Mouse (Mus musculus): ENCODE results near the gene Abcc6.

DNA sequence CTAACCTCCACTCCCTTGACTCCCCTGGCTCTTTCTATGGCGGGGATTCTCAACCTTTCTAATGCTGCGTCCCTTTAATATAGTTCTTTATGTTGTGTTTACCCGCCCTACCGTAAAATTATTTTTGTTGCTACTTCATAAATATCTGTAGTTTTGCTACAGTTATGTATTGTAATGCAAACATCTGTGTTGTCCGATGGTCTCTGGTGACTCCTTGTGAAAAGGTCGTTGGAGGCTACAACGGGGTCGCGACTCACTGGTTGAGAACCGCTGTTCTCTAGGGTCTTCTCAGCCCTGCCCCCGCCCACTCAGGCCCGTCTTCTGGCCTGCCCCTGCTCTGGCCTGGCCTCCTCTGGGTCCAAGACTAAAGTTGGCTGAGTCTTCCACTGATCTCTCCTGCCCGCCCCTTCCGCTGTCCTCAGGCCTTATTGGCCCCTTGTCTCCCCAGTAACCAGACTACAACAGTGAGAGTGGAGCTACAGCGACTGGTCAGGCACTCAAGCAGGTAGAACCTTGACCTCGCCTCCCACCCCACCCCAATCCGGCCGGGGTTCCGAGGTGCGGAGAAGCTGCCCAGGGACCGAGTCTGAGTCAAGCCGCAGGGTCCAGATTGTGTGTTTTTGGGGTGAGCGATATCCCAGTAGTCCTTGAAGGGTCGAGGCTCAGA lies 106.2 kb downstream of the Abcc6 start, which contains the start of gene Ccdc114:
- TF ChIP-seq EP300 (IDR thresholded peaks at IDR 0.05; ENCODE audit: low read depth) (no peak), CTCF (IDR thresholded peaks at IDR 0.05; ENCODE audit: low read depth) (no peak)
